Mouse (Mus musculus) MEL (cell line): ENCODE data around the gene Elovl5.

Source experiments
- CHD2 ChIP-seq: IDR thresholded peaks from 2 replicates; pipeline ENCODE4 v1.6.1; 2011; ENCODE audit warnings: low read length, improper control_type of control experiment
- CTCF ChIP-seq, 3 experiments: IDR thresholded peaks in 2 of 3; conservative IDR thresholded peaks in 1 of 3; 2 replicates each; pipeline ENCODE4 v1.5.1; 2011 to 2012; ENCODE audit warnings: low read length in 3 of 3, low read depth in 2 of 3, mild to moderate bottlenecking in 2 of 3, improper control_type of control experiment in 1 of 3, inconsistent platforms in 1 of 3, mixed read lengths in 1 of 3, moderate library complexity in 1 of 3; ENCODE audit not compliant: control insufficient read depth in 1 of 3, insufficient read depth in 1 of 3, poor library complexity in 1 of 3, severe bottlenecking in 1 of 3
- MAFK ChIP-seq: IDR thresholded peaks from 2 replicates; pipeline ENCODE4 v1.6.1; 2011; ENCODE audit warnings: low read depth, mild to moderate bottlenecking, low read length, improper control_type of control experiment, borderline replicate concordance
- MEF2A ChIP-seq: IDR thresholded peaks from 2 replicates; pipeline ENCODE4 v1.6.1; 2014; ENCODE audit warnings: low read depth, mild to moderate bottlenecking, inconsistent platforms, low read length, improper control_type of control experiment; ENCODE audit not compliant: poor library complexity, insufficient replicate concordance, severe bottlenecking; ENCODE audit errors: extremely low read depth
- POLR2A ChIP-seq, 2 experiments: IDR thresholded peaks; 2 replicates each; pipeline ENCODE4 v1.6.1; 2011 to 2012; ENCODE audit warnings: low read length in 2 of 2, mild to moderate bottlenecking in 2 of 2, control low read depth in 1 of 2, improper control_type of control experiment in 1 of 2, low read depth in 1 of 2, moderate library complexity in 1 of 2; ENCODE audit not compliant: control insufficient read depth in 1 of 2, insufficient read depth in 1 of 2, poor library complexity in 1 of 2
- USF2 ChIP-seq, 2 experiments: IDR thresholded peaks; 2 replicates each; pipeline ENCODE4 v1.6.1; 2011 to 2012; ENCODE audit warnings: improper control_type of control experiment in 2 of 2, low read length in 2 of 2, borderline replicate concordance in 1 of 2, inconsistent platforms in 1 of 2, low read depth in 1 of 2, mild to moderate bottlenecking in 1 of 2; ENCODE audit not compliant: insufficient read depth in 1 of 2
- ZC3H11A ChIP-seq: IDR thresholded peaks from 2 replicates; pipeline ENCODE4 v1.6.1; 2012; ENCODE audit warnings: low read depth, mild to moderate bottlenecking, inconsistent platforms, low read length, improper control_type of control experiment

GRCm38 (mm10) chr9:77898551-77898950 lies 18.6 kb upstream of the Elovl5 start:
- TF ChIP-seq USF2 (IDR thresholded peaks at IDR 0.05; ENCODE audit: borderline replicate concordance in 1 of 2, insufficient read depth in 1 of 2, low read depth in 1 of 2, low read length in 2 of 2) (no peak), CHD2 (no peak), POLR2A (IDR thresholded peaks at IDR 0.05; ENCODE audit: control insufficient read depth in 1 of 2, insufficient read depth in 1 of 2, low read depth in 1 of 2, low read length in 2 of 2, poor library complexity in 1 of 2) (no peak), MAFK (no peak), CTCF (IDR thresholded peaks at IDR 0.05 in 2 of 3, conservative IDR thresholded peaks at IDR 0.05 in 1 of 3; ENCODE audit: control insufficient read depth in 1 of 3, insufficient read depth in 1 of 3, low read depth in 2 of 3, low read length in 3 of 3, poor library complexity in 1 of 3, severe bottlenecking in 1 of 3) (no peak), ZC3H11A (no peak), MEF2A (no peak)
